Mouse (Mus musculus): ENCODE measurements around the gene B9d1.

GRCm38 (mm10) chr11:61484256-61484612 lies 20.7 kb upstream of the B9d1 start:
- TF ChIP-seq POLR2A (IDR thresholded peaks at IDR 0.05; ENCODE audit: insufficient read depth, low read depth, low read length) (no peak), EP300 (IDR thresholded peaks at IDR 0.05; ENCODE audit: insufficient read depth, low read depth, low read length) (no peak), CTCF (IDR thresholded peaks at IDR 0.05) (no peak)
